Mouse (Mus musculus) liver, embryonic 12.5 days (tissue): ENCODE measurements around the gene Nek6. TPM values are rescaled to one million over a fixed set of nuclear protein-coding genes. Genes with fewer than 3 reads are reported as not detected.

ENCODE experiments used
- ATAC-seq: fragments of 200-750 bp; cut with Nextera tagmentation; 2 replicates; pipeline ENCODE4 v1.8.0; 2017; ENCODE audit warnings: moderate number of reproducible peaks, mild to moderate bottlenecking, moderate library complexity
- H3K27ac ChIP-seq: fragments of 300-500 bp; sonication (generic); 2 replicates; pipeline ENCODE4 v1.5.1; 2016; ENCODE audit warnings: mild to moderate bottlenecking
- H3K27me3 ChIP-seq: fragments of 300-500 bp; sonication (generic); replicated peaks from 2 replicates; pipeline ENCODE4 v1.6.1; 2016; ENCODE audit warnings: mild to moderate bottlenecking, moderate library complexity
- H3K36me3 ChIP-seq: fragments of 300-500 bp; sonication (generic); 2 replicates; pipeline ENCODE4 v1.6.1; 2016; ENCODE audit warnings: mild to moderate bottlenecking, moderate library complexity
- H3K4me1 ChIP-seq: fragments of 300-500 bp; sonication (generic); 2 replicates; pipeline ENCODE4 v1.6.1; 2016
- H3K4me2 ChIP-seq: fragments of 300-500 bp; sonication (generic); 2 replicates; pipeline ENCODE4 v1.6.1; 2016; ENCODE audit warnings: mild to moderate bottlenecking, moderate library complexity
- H3K4me3 ChIP-seq: fragments of 300-500 bp; sonication (generic); 2 replicates; pipeline ENCODE4 v1.5.1; 2016; ENCODE audit warnings: mild to moderate bottlenecking, moderate library complexity
- H3K9ac ChIP-seq: fragments of 300-500 bp; sonication (generic); 2 replicates; pipeline ENCODE4 v1.6.1; 2016; ENCODE audit warnings: mild to moderate bottlenecking, moderate library complexity
- H3K9me3 ChIP-seq: fragments of 300-500 bp; sonication (generic); replicated peaks from 2 replicates; pipeline ENCODE4 v1.6.1; 2016; ENCODE audit warnings: mild to moderate bottlenecking, moderate library complexity
- WGBS: fragments of 180-500 bp; shearing (Covaris S2); methylation state at CpG from one replicate; pipeline ENCODE4 v1.1.7; 2016; ENCODE audit not compliant: insufficient replicate concordance; 5-methylcytosine and 5-hydroxymethylcytosine counted together
- microRNA-seq: library from miRNA; unstranded; fragments of <30 nt; microRNA quantifications from one replicate; pipeline ENCODE4, GENCODE M21; 2017
- polyA plus RNA-seq: library from polyadenylated mRNA; unstranded; fragments of >200 nt; fragmentation: Nextera tagmentation; extraction: Ambion mirVana; gene quantifications from 2 replicates; pipeline ENCODE4 v1.2.1, GENCODE M21; 2016

Gene Nek6
- polyA plus RNA-seq, 1 experiment from 2014 or later, result 45.7 TPM

GRCm38 (mm10) chr2:38643625-38644427 lies 132.4 kb downstream of the Nek6 start, which contains the start of gene Psmb7:
Gene Psmb7 (minus strand): TSS chr2:38644087.
- ATAC-seq, result peak; percentile 86
- Histone ChIP-seq H3K4me2 (peak within 1 kb of the TSS; percentile 70), H3K9me3 (no peaks in the 10 kb centered on the region), H3K27ac (peak within 1 kb of the TSS; percentile 80), H3K36me3 (peaks cover 36% of the 10 kb centered on the region), H3K27me3 (peaks cover 7% of the 10 kb centered on the region; the same call in 1 of the 2 replicates), H3K4me3 (peak within 1 kb of the TSS; percentile 94), H3K9ac (peak within 1 kb of the TSS; percentile 85), H3K4me1 (peaks cover 18% of the 10 kb centered on the region)
- 2% methylated on average over 52 of the region's 52 CpGs for WGBS

Small RNA genes lying within 50 kb of the gene (microRNA-seq; reads per million reads assigned to microRNA genes)
- not detected for gene Gm27634

Other genes with a start within 250 kb of the Nek6 start
- gene Dennd1a, start 224.3 kb upstream of the Nek6 start, polyA plus RNA-seq, result 13.3 and 17.2 TPM in 2 replicates
- 8.2 and 8.6 TPM in 2 replicates for gene Lhx2, start 172.4 kb upstream of the Nek6 start, polyA plus RNA-seq
- gene Psmb7, start 132.4 kb downstream of the Nek6 start, polyA plus RNA-seq, result 195 and 196 TPM in 2 replicates
- gene Nr5a1, start 202.9 kb downstream of the Nek6 start, polyA plus RNA-seq, result 0.04 TPM in 1 of 2 replicates, not detected in the other